In genomic region chr3:82250796-82251261, GRCm38 (mm10) we compare ENCODE assay signal across 8 mouse cellular contexts.
DNase-seq lines count a peak whose midpoint lies in the region; ATAC-seq lines count a peak whose summit lies in the region.

No protein-coding gene starts in this region.

- no peak overlapping the region for H3K4me2 ChIP-seq in lung, embryonic 16.5 days (ENCODE audit: low read depth, low read length)

- 30% methylated on average over 3 of the region's 3 CpGs for WGBS in lung, embryonic 16.5 days

- intact Hi-C loops in heart, postnatal 14 days (cut with DNase I) = no loop called here

- DNase-seq in lung, postnatal 14 days = no peak
- DNase-seq in heart, postnatal 14 days = peak; percentile 19 to 29
- peak; percentile 19 to 49 for DNase-seq in left cerebral cortex, adult 18-20 months (ENCODE audit: low spot score in 2 of 2)
- DNase-seq in right cerebral cortex, adult 18-20 months = peak; percentile 74
- no peak for DNase-seq in embryo, embryonic 9.5 days (ENCODE audit: extremely low spot score)
- DNase-seq in thymus, postnatal 36 days = no peak
- DNase-seq in spleen, postnatal 4 days (ENCODE audit: low spot score in 2 of 2) = no peak

- H3K36me3 ChIP-seq in lung, embryonic 16.5 days (ENCODE audit: control insufficient read depth, insufficient read depth, low read length) = no peaks in the 10 kb centered on the region

- no peaks in the 10 kb centered on the region for H3K9me3 ChIP-seq in lung, embryonic 16.5 days (ENCODE audit: control insufficient read depth, low read length)

- H3K27ac ChIP-seq in lung, embryonic 16.5 days (ENCODE audit: low read length) = peak overlapping the region; percentile 69; the same call in 1 of the 2 replicates

- H3K9ac ChIP-seq in lung, embryonic 16.5 days (ENCODE audit: low read length) = no peak overlapping the region

- no peak overlapping the region for H3K4me3 ChIP-seq in lung, embryonic 16.5 days (ENCODE audit: low read length)

- ATAC-seq in lung, embryonic 16.5 days (ENCODE audit: low read depth) = peak; percentile 92

- H3K4me1 ChIP-seq in lung, embryonic 16.5 days (replicated peaks; ENCODE audit: control insufficient read depth, insufficient read depth, low read length) = peaks cover 11% of the 10 kb centered on the region

- H3K27me3 ChIP-seq in lung, embryonic 16.5 days (ENCODE audit: control insufficient read depth, insufficient read depth, low read depth, low read length) = no peaks in the 10 kb centered on the region

Comparison
In these comparisons a context has a peak if more than half of its experiments do, and no peak if none do; other contexts are left out.
1. DNase-seq: peak in heart, postnatal 14 days (2 of 2), left cerebral cortex, adult 18-20 months (2 of 2) and right cerebral cortex, adult 18-20 months (single experiment); none in lung, postnatal 14 days (single experiment), embryo, embryonic 9.5 days (single experiment), thymus, postnatal 36 days (0 of 2) and spleen, postnatal 4 days (0 of 2).